Mouse (Mus musculus): ENCODE measurements around the gene Spag8. TPM values are rescaled to one million over a fixed set of nuclear protein-coding genes. Genes with fewer than 3 reads are reported as not detected.

The Spag8 gene
- under 1 TPM in 1 of 2 experiments, not detected in 1; 0.32 TPM for total RNA-seq (2021)

DNA sequence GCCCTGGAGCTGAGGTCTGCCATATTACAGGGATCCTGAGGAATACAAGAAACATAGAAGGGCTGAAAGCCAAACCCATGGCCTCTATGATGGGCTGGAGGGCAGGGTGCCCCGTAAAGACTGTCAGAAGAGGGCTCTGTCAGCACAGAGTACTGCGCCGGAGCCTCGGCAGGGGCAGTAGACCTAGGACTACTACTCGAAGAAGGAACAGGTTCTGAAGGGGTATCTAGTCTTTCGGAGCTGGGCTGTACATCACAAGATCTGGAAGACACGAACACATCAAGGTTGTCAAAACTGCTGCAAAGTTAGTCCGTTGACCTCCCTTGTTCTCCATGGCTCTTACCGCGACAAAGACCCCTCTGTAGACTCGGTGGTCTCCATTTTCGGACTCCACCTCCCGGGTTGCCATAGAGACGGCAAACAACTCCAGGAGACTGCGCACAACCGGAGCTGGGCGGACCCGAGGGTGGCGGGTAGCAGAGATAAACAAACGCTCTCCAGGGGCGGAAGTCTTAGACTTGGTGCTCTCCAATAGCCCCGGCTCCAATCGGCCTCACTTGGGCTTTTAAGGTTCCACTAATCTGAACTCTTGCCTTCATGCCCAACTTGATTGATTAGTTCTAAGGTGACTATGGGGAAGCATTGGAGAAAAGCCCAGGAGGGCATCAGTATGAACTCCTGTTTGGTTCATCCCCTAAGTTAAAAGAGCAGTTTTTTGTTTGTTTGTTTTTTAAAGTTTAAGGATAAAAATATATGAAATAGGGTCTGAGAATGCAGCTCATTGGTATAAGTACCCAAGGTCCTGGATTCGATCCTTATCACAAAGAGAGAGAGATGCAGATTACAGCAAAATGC is at the start of gene Spag8:
Spag8 (minus strand) TSS at position 434 of the 855 bp plus-strand sequence.
- DNase-seq, result peak; percentile 27

GRCm38 (mm10) chr4:43700707-43701106 is 47.3 kb upstream of the Spag8 start, which contains the start of gene Olfr70:
Gene Olfr70 (minus strand): TSS chr4:43700807.
- no peak for DNase-seq

DNA sequence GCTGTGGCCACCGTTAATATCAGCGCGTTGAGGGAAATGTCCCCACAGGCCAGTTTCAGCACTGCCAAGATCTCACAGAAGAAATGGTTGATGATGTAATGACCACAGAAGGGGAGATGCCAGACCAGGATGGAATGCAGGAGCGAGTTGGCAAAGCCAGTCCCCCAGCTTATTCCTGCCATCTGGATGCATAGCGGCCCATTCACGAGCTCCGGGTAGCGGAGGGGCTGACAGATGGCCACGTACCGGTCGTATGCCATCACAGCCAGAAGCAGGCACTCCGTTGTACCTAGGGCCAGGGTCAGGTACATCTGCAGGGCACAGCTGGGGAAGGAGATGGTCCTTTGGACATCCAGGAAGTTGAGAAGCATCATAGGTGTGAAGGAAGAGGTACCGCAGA is 43.2 kb upstream of the Spag8 start:
- DNase-seq, result no peak

- DNase-seq, result peak; percentile 56
Observed at GRCm38 (mm10) chr4:43695249-43695671, 41.9 kb upstream of the Spag8 start.

GRCm38 (mm10) chr4:43694439-43695248 is 41.2 kb upstream of the Spag8 start:
- DNase-seq, result no peak

DNA sequence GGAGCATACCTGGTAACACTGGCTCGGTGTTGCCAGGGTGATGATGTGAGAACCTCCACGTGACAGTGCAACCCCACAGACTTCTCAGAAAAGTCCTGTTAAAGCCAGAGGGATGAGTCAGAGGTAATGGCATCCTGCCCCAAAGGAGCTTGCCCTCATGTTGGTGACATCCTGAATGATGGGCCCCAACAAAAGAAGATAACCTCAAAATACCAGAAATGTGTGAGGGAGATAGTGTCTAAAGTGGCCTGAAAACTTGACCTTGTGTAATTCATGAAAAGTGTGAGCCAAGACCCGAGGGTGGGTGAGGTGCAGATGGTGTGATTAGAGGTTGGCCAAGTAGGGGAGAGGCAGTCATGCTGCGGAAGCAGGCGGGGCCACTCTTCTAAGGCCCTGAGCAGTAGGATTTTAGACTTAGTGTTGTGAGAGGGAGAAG is 40.4 kb upstream of the Spag8 start:
- DNase-seq, result peak; percentile 46

DNA sequence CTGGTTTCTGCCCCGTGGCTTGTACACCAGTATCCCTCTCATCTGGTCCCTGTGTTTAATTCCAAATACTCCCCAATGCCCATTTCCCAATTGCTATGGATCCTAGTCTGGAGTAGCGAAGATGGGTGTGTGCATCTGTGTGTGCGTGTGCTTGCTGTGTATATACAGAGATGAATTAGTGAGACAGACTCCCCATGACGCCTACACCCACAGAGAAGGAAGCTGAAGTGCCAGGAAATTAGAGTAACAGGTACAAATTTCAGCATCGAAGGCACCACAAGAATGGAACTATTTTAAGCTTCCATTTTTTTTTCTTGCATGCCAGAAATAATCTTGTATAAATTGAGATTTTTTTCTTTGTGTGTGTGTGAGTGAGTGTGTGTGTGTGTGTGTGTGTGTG is 37.6 kb upstream of the Spag8 start:
- no peak for DNase-seq

GRCm38 (mm10) chr4:43690021-43690420 is 36.6 kb upstream of the Spag8 start:
- DNase-seq, result no peak

DNA sequence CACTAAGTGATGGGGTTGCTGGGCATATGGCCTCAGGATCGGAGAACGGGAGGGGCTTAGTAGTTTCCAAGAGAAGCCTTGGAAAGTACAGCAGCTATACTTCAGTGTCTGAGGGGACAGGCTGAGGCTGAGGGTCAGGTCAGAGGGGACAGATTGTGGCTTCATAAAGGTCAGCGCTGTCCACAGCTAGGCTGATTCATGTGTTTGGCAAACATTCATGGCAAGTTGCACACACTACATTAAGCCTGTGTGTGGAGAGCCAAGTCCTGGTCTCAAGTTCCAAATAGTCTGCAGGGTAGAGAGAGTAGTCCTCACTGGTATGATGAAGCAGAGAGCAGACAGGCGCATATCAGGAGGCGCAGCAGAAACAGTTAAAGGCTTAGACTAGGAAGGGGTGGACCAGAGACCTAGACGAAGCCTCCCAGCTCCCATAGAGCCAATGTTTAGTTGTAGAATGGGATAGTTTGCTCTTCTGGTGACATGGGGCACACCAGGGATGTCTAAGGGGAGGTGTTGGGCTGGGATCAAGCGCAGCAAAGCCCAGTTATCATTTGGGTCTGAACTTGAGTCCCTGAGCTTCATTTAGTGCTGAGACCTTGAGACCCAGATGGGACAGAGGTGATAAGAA is 26.1 kb upstream of the Spag8 start:
- no peak for DNase-seq

DNA sequence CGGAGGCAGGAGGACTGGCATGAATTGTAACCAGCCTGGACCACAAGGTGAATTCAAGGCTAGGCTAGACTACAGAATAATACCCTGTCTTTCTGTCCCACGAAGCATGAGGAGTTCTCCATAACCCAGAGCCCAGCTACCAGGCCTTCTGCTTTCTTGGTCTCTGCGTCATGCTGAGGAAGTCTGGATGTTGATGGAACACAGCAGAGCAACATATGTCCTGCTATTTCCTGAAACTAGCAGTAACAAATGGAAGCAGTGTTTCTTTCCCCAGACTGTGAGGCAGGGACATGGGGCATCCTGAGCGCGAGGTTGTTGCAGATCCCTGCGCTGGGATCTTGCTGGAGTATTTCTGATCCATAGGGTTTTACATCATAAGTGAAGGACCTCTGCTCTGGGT is 25.1 kb upstream of the Spag8 start:
- DNase-seq, result no peak

DNA sequence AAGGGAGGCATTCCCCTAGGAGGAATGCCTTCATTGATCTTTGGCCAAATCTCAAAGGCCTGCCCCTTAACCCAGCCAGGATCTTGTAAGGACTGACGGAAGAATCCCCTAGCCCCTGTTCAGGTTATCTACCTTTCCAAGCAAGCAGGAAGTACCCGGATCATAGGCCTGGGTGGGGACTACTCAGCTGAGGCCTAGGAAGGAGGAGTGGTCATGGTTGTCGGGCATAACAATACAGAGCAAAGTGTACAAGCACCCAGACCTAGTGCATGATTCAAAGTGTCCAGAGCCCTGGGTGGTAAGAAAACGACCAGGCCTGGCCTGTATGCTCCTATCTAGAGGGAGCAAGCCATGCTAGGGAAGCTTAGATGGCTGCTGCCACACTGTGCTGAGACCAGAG is 22.2 kb upstream of the Spag8 start:
- no peak for DNase-seq

- no peak for DNase-seq
Observed at GRCm38 (mm10) chr4:43674974-43675373, 21.6 kb upstream of the Spag8 start.

GRCm38 (mm10) chr4:43673703-43674102 is 20.3 kb upstream of the Spag8 start:
- no peak for DNase-seq

DNA sequence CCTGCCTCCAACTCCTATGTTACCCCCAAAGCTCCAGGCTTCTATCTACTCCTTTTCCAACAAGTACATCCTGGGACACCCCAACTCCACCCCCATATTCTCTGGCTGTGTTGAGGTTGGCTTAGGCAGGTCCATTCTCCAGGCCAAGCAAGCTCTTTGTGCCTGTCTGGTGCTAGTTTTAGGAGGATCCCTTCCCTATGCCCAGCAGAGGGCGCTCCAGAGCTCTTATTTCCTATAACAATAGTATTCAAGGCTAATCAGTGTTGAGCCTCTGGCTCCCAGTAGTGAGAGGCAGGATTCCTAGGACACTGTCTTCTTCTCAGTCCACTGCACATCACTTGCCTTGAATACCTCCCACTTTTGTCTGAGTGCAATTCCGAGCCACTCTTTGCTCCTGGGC is 18.7 kb upstream of the Spag8 start:
- DNase-seq, result peak; percentile 94

DNA sequence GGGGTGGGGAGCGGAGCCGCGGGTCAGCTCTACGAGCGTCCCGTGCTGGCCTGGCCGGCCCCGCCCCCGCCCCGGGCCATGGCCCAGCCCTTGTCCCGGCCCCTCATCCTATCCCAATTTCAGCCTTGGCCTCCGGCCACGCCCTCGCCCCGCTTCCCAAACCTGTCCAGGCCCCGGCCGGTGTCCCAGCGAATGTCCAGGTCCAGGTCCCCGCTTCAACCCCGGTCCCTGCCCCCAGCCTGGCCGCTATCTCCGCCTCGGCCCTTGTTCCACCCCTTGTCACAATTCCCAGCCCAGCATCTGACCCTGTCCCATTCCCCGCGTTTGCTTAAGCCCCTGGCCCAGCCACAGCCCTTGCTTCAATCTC is 16.0 kb upstream of the Spag8 start:
- peak; percentile 86 for DNase-seq

DNA sequence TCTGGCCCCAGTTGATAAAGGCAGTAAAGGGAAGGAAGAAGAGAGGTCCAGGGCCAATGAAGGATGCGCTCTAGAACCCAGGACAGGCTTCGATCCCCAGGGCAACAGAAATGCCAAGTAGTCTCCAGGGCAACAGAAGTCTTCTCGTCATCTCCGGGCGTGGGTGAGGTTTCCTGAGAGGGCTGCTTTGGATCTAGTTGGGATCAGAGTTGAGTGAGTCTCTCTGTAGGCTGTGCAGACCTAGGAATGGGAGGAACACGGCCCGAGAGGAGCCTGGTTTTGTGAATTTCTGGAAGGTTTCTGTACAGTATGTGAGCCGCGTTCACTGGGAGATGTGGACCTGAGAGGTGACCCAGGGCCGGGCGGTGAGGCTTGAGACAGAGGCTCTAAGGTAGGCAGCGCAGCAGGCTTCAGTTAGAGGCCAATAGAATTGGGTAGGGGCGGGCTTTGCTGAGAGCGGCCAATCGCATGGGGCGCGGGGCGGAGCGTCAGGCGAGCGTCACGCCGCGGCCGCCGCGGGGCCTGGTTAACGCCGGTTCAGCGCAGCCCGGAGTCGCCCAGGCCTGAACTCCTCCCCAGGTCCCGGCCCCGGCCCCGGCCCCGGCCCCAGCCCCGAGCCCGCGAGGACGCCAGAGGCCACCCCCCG is 15.5 kb upstream of the Spag8 start, which contains the start of the genes Tmem8b and Fam221b:
Tmem8b (plus strand) TSS at position 190 of the 646 bp plus-strand sequence.
Fam221b (minus strand) TSS at position 364 of the 646 bp plus-strand sequence.
- peak; percentile 92 for DNase-seq

- DNase-seq, result no peak
Observed at GRCm38 (mm10) chr4:43666412-43666811, 13.0 kb upstream of the Spag8 start.

DNA sequence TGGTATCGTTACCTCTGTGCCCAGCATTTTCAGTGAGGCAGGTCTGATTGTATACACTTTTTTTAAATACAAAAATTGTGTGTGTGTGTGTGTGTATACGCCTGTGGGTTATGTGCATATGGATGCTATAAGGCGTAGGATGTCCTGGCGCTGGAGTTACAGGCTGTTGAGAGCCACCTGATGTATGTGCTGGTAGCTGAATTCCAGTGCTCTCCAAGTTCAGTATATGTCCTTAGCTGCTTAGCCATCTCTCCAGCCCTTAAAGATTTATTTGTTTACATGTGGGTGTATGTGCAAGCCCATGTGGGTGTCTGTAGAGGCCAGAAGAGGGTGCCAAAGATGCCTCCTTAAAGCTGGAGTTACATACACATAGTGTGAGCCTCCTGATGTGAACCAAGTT is 3.8 kb upstream of the Spag8 start:
- no peak for DNase-seq

DNA sequence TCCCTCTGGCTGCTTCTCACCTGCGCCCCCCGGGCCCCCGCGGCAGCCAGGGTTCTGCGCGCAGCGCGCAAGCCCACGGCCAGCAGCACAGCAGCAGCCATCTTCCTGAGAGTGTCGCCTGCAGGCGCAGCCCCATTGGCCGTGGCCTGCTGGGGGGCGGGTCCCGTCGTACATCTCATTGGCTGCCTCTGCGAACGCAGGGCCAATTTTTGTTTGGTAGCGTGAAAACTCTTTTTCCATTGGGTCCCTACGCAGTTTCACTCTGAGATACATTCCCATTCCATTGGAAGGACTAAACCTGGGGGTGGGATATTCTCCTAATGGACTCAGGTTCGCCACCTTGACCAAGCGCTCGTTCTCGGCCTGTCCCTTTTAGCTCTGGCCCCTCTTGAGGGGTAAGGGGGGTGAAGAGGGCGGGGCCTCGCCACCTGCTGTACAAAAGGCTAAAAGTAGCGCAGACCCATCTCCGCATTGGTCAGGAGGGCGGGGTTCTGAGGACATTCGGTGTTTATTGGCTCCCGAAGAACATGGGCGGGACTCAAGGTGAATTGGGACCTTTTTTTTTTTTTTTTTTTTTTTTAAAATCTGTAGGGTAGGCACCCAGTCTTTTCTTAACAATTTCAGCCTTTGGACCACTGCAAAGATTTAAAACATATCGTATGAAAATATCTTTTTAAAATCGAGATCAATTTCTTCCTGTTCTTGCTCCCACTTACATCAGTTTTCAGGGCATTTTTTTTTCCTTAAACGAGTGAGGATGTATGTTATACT is 3.1 kb upstream of the Spag8 start, which contains the start of gene Hint2:
Hint2 (minus strand) TSS at position 128 of the 771 bp plus-strand sequence.
- DNase-seq, result peak; percentile 93

DNA sequence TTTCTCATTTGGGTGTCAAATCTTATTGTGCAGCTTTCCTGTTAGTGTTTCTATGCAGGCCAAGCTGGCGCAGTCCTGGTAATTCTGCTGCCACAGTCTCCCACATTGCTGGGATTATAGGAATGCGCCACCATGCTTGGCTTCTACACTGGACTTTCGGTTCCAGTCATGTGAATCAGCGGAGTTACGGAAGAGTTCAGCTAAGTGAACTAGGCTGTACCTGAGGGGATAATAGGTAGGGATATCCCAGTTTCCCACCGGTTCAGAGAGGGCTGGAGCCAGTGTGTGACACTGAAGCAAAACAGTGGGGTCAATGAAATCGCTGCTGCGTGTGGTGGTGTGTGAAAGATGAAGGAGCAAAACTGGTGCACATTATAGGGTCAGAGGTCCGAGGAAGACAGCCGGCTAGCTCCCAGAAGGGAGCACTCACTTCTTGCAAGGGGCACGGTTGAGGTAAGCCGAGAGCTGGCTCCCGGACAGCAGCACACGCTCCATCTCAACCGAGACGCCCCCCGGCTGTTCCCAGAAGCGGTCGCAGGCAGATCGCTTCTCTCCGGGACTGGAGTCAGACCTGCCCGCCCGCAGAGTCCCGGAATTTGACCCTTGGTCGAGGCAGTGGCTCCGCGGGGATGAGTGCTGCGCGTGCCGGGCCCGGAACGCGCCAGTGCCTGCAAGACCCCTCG is 2.4 kb upstream of the Spag8 start:
- DNase-seq, result no peak

GRCm38 (mm10) chr4:43652726-43653125 is 668 bp downstream of the Spag8 start:
- DNase-seq, result no peak
